Mouse (Mus musculus): Measurements from ENCODE around the gene Scnn1a.

DNA sequence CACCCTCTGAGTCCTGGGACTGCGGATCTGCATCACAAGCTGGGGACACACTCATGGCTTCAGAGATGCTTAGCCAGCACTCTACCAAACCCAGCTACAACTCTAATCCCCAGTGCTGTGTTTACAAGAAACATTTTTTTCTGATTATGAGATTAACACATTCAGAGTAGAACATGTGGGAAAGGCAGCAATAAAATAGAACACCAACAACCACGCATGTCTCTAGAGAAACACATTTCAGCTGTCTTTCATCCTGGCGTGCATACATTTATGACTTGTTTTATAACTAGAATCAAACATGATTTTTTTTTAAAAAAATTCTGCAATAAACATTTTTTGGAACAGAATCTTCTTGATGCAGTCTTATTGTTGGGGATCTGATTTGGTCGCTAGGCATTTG lies 33.5 kb upstream of the Scnn1a start:
- TF ChIP-seq POLR2A (IDR thresholded peaks at IDR 0.05; ENCODE audit: insufficient read length, low read depth) (no peak), TCF12 (IDR thresholded peaks at IDR 0.05; ENCODE audit: insufficient read depth, poor library complexity, severe bottlenecking) (no peak)
